Mouse (Mus musculus) ES-CJ7 (cell line): ENCODE data around the gene Trip4.

ENCODE experiments used
- DNase-seq: peaks from one replicate; pipeline ENCODE4 v3.0.0; 2011; ENCODE audit warnings: low read depth, low spot score

The Trip4 gene

GRCm38 (mm10) chr9:65834628-65835354, 73.8 kb downstream of the Trip4 start:
- no peak for DNase-seq

GRCm38 (mm10) chr9:65833640-65834039, 75.0 kb downstream of the Trip4 start:
- DNase-seq: no peak

- DNase-seq: no peak
Observed at GRCm38 (mm10) chr9:65833230-65833629, 75.4 kb downstream of the Trip4 start.

GRCm38 (mm10) chr9:65832041-65832440, 76.6 kb downstream of the Trip4 start:
- no peak for DNase-seq

GRCm38 (mm10) chr9:65831164-65831563, 77.4 kb downstream of the Trip4 start:
- no peak for DNase-seq

GRCm38 (mm10) chr9:65830255-65830654, 78.3 kb downstream of the Trip4 start:
- no peak for DNase-seq

GRCm38 (mm10) chr9:65829410-65829809, 79.2 kb downstream of the Trip4 start:
- DNase-seq: peak; percentile 58

- no peak for DNase-seq
Observed at GRCm38 (mm10) chr9:65828511-65828910, 80.1 kb downstream of the Trip4 start.

GRCm38 (mm10) chr9:65828016-65828403, 80.6 kb downstream of the Trip4 start:
- DNase-seq: no peak

- peak; percentile 96 for DNase-seq
Observed at GRCm38 (mm10) chr9:65827344-65828015, 81.1 kb downstream of the Trip4 start, which contains the start of gene Zfp609. Gene Zfp609, minus strand, starts transcription at chr9:65827564.

- peak; percentile 61 for DNase-seq
Observed at GRCm38 (mm10) chr9:65826588-65827343, 81.8 kb downstream of the Trip4 start.

- DNase-seq: peak; percentile 40
Observed at GRCm38 (mm10) chr9:65826226-65826587, 82.4 kb downstream of the Trip4 start.

GRCm38 (mm10) chr9:65823716-65824462, 84.7 kb downstream of the Trip4 start:
- no peak for DNase-seq

GRCm38 (mm10) chr9:65822011-65822410, 86.6 kb downstream of the Trip4 start:
- no peak for DNase-seq

- no peak for DNase-seq
Observed at GRCm38 (mm10) chr9:65820301-65820700, 88.3 kb downstream of the Trip4 start.

- DNase-seq: no peak
Observed at GRCm38 (mm10) chr9:65818402-65818801, 90.2 kb downstream of the Trip4 start.

GRCm38 (mm10) chr9:65812841-65813240, 95.8 kb downstream of the Trip4 start:
- DNase-seq: no peak

GRCm38 (mm10) chr9:65811784-65812183, 96.8 kb downstream of the Trip4 start:
- DNase-seq: no peak

- no peak for DNase-seq
Observed at GRCm38 (mm10) chr9:65807818-65808217, 100.8 kb downstream of the Trip4 start.

GRCm38 (mm10) chr9:65807251-65807650, 101.3 kb downstream of the Trip4 start:
- DNase-seq: no peak

GRCm38 (mm10) chr9:65799770-65800169, 108.8 kb downstream of the Trip4 start:
- DNase-seq: no peak

- no peak for DNase-seq
Observed at GRCm38 (mm10) chr9:65795651-65796050, 112.9 kb downstream of the Trip4 start.
